Mouse (Mus musculus) olfactory bulb, adult 2 months (tissue): ENCODE results near the gene Lpgat1.

Source experiments
- CTCF ChIP-seq: fragments of 200-500 bp; IDR thresholded peaks from 2 replicates; pipeline ENCODE4 v1.5.1; 2012; ENCODE audit warnings: low read depth, mild to moderate bottlenecking, low read length, moderate library complexity; ENCODE audit not compliant: insufficient read depth
- POLR2A ChIP-seq: fragments of 200-500 bp; IDR thresholded peaks from 2 replicates; pipeline ENCODE4 v1.6.1; 2012; ENCODE audit warnings: mild to moderate bottlenecking, low read depth, low read length, moderate library complexity; ENCODE audit not compliant: insufficient read depth

DNA sequence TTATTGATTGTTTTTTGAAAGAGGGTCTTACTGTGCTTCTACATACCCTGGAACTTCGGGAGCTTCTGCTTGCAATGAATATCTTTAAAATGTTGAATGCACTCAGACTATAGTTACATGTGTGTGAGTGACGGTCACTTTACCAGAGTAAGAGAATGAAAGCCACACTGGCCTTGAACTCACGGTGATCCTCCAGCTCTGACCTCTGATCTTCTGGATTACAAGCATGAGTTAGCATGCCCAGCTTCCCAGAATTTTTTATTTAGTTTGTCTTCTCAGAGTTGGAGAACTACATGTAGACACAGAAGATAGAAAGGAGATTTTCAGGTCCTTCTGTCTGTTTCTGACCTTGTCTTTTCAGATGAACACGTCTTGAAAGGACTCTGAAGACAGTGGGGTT, 5.1 kb downstream of the Lpgat1 start:
- TF ChIP-seq POLR2A (no peak), CTCF (no peak)
